Mouse (Mus musculus): ENCODE data around the gene Magi3.

GRCm38 (mm10) chr3:104026938-104027337 lies 193.2 kb downstream of the Magi3 start:
- TF ChIP-seq CTCF (IDR thresholded peaks at IDR 0.05; ENCODE audit: borderline replicate concordance, control insufficient read depth, extremely low read depth, insufficient read depth, low read length, poor library complexity) (no peak), POLR2A (IDR thresholded peaks at IDR 0.05; ENCODE audit: control insufficient read depth, extremely low read depth, insufficient read depth, low read length, poor library complexity) (no peak)

All from thymus, adult 2 months (tissue).